ENCODE assay signal across 10 mouse cellular contexts in genomic region chr16:50525504-50525903, GRCm38 (mm10).
"Had no signal": no experiment of that assay in that cellular context is flagged by ENCODE, and none has a peak within 500 bp of the region (broad histone marks: within the 10 kb centered on the region; RNA-seq: fewer than 3 reads in every experiment).

No protein-coding gene starts in this region.

- H3K27ac ChIP-seq: kidney, postnatal 0 days; limb, embryonic 13.5 days; liver, embryonic 14.5 days; midbrain, embryonic 12.5 days; neural tube, embryonic 13.5 days; stomach, embryonic 15.5 days had no signal

- H3K9me3 ChIP-seq: limb, embryonic 13.5 days; midbrain, embryonic 12.5 days; neural tube, embryonic 13.5 days; stomach, embryonic 15.5 days had no signal

- DNase-seq: kidney, postnatal 36 days; retina, postnatal 1 day; thymus, postnatal 36 days had no signal

- ATAC-seq: midbrain, embryonic 16.5 days had no signal

- H3K27me3 ChIP-seq: midbrain, embryonic 12.5 days; stomach, embryonic 15.5 days had no signal

- H3K9ac ChIP-seq: limb, embryonic 13.5 days; liver, embryonic 14.5 days; midbrain, embryonic 12.5 days; neural tube, embryonic 13.5 days; stomach, embryonic 15.5 days had no signal

- H3K4me2 ChIP-seq: midbrain, embryonic 12.5 days; neural tube, embryonic 13.5 days had no signal

- H3K36me3 ChIP-seq: limb, embryonic 13.5 days; midbrain, embryonic 12.5 days; neural tube, embryonic 13.5 days; stomach, embryonic 15.5 days had no signal

- H3K4me1 ChIP-seq: stomach, embryonic 15.5 days had no signal

- H3K4me3 ChIP-seq: midbrain, embryonic 12.5 days; neural tube, embryonic 13.5 days; stomach, embryonic 15.5 days had no signal
